Mouse (Mus musculus) lung, embryonic 16.5 days (tissue): ENCODE results near the gene Kirrel3. TPM values are rescaled to one million over a fixed set of nuclear protein-coding genes. Genes with fewer than 3 reads are reported as not detected.

Source experiments
- ATAC-seq: fragments of 200-750 bp; cut with Nextera tagmentation; 2 replicates; pipeline ENCODE4 v1.8.0; 2017; ENCODE audit warnings: low read depth, mild to moderate bottlenecking, moderate library complexity
- H3K27ac ChIP-seq: fragments of 300-500 bp; sonication (generic); 2 replicates; pipeline ENCODE4 v1.5.1; 2014; ENCODE audit warnings: mild to moderate bottlenecking, control low read depth, low read length
- H3K27me3 ChIP-seq: fragments of 300-500 bp; sonication (generic); 2 replicates; pipeline ENCODE4 v1.6.1; 2014; ENCODE audit warnings: low read depth, low read length, mixed read lengths; ENCODE audit not compliant: control insufficient read depth, insufficient read depth
- H3K36me3 ChIP-seq: fragments of 300-500 bp; sonication (generic); 2 replicates; pipeline ENCODE4 v1.6.1; 2014; ENCODE audit warnings: low read length; ENCODE audit not compliant: control insufficient read depth, insufficient read depth
- H3K4me1 ChIP-seq: fragments of 300-500 bp; sonication (generic); replicated peaks from 2 replicates; pipeline ENCODE4 v1.6.1; 2014; ENCODE audit warnings: low read length, mixed read lengths; ENCODE audit not compliant: control insufficient read depth, insufficient read depth
- H3K4me2 ChIP-seq: fragments of 300-500 bp; sonication (generic); 2 replicates; pipeline ENCODE4 v1.6.1; 2014; ENCODE audit warnings: low read depth, low read length, control low read depth
- H3K4me3 ChIP-seq: fragments of 300-500 bp; sonication (generic); 2 replicates; pipeline ENCODE4 v1.5.1; 2014; ENCODE audit warnings: mild to moderate bottlenecking, low read length, control low read depth
- H3K9ac ChIP-seq: fragments of 300-500 bp; sonication (generic); 2 replicates; pipeline ENCODE4 v1.6.1; 2014; ENCODE audit warnings: low read length, control low read depth
- H3K9me3 ChIP-seq: fragments of 300-500 bp; sonication (generic); 2 replicates; pipeline ENCODE4 v1.6.1; 2016; ENCODE audit warnings: low read length; ENCODE audit not compliant: control insufficient read depth
- WGBS: fragments of 180-500 bp; shearing (Covaris S2); extraction: QIAGEN DNeasy Blood & Tissue Kit; methylation state at CpG from one replicate; pipeline ENCODE4 v1.1.7; 2014; 5-methylcytosine and 5-hydroxymethylcytosine counted together
- polyA plus RNA-seq: library from polyadenylated mRNA; unstranded; fragments of >200 nt; fragmentation: Nextera tagmentation; extraction: Ambion mirVana; gene quantifications from 2 replicates; pipeline ENCODE4 v1.2.1, GENCODE M21; 2015

The Kirrel3 gene
- polyA plus RNA-seq, 1 experiment from 2014 or later = 1.2 TPM

GRCm38 (mm10) chr9:34846440-34846839, 360.7 kb downstream of the Kirrel3 start:
- WGBS = 39% methylated on average over 1 of the region's 1 CpGs
- Histone ChIP-seq H3K36me3 (no peaks in the 10 kb centered on the region), H3K9me3 (no peaks in the 10 kb centered on the region), H3K9ac (no peak overlapping the region), H3K4me3 (no peak overlapping the region), H3K4me2 (no peak overlapping the region), H3K27me3 (no peaks in the 10 kb centered on the region), H3K27ac (no peak overlapping the region), H3K4me1 (no peaks in the 10 kb centered on the region)
- no peak for ATAC-seq

- H3K27ac ChIP-seq = no peak overlapping the region
- WGBS = 48% methylated on average over 5 of the region's 5 CpGs
- H3K27me3 ChIP-seq = no peaks in the 10 kb centered on the region
- no peaks in the 10 kb centered on the region for H3K9me3 ChIP-seq
- no peak overlapping the region for H3K9ac ChIP-seq
- no peak overlapping the region for H3K4me3 ChIP-seq
- H3K4me2 ChIP-seq = no peak overlapping the region
- no peaks in the 10 kb centered on the region for H3K4me1 ChIP-seq
- H3K36me3 ChIP-seq = no peaks in the 10 kb centered on the region
- no peak for ATAC-seq
Observed at GRCm38 (mm10) chr9:34847664-34848063, 362.0 kb downstream of the Kirrel3 start.

- H3K36me3 ChIP-seq = no peaks in the 10 kb centered on the region
- no peak for ATAC-seq
- H3K4me1 ChIP-seq = no peaks in the 10 kb centered on the region
- H3K27ac ChIP-seq = no peak overlapping the region
- H3K4me2 ChIP-seq = no peak overlapping the region
- no peak overlapping the region for H3K9ac ChIP-seq
- whole genome bisulfite sequencing = 87% methylated on average over 4 of the region's 4 CpGs
- no peaks in the 10 kb centered on the region for H3K27me3 ChIP-seq
- no peak overlapping the region for H3K4me3 ChIP-seq
- H3K9me3 ChIP-seq = no peaks in the 10 kb centered on the region
Observed at GRCm38 (mm10) chr9:34851136-34851535, 365.4 kb downstream of the Kirrel3 start.

- Histone ChIP-seq H3K27ac (no peak overlapping the region), H3K9ac (no peak overlapping the region), H3K27me3 (no peaks in the 10 kb centered on the region), H3K4me1 (no peaks in the 10 kb centered on the region; the same call in 1 of the 2 replicates), H3K4me3 (no peak overlapping the region), H3K4me2 (no peak overlapping the region), H3K9me3 (no peaks in the 10 kb centered on the region), H3K36me3 (no peaks in the 10 kb centered on the region)
- ATAC-seq = 0 out of 2 replicates have a peak, but pooled peaks have one; percentile 41
- 61% methylated on average over 9 of the region's 9 CpGs for WGBS
Observed at GRCm38 (mm10) chr9:34857575-34857974, 371.9 kb downstream of the Kirrel3 start.

GRCm38 (mm10) chr9:34858071-34858470, 372.4 kb downstream of the Kirrel3 start:
- Histone ChIP-seq H3K9ac (no peak overlapping the region), H3K36me3 (no peaks in the 10 kb centered on the region), H3K4me1 (no peaks in the 10 kb centered on the region; the same call in 1 of the 2 replicates), H3K27me3 (no peaks in the 10 kb centered on the region), H3K27ac (no peak overlapping the region), H3K4me3 (no peak overlapping the region), H3K9me3 (no peaks in the 10 kb centered on the region), H3K4me2 (no peak overlapping the region)
- no peak for ATAC-seq
- 88% methylated on average over 10 of the region's 10 CpGs for WGBS

GRCm38 (mm10) chr9:34860934-34861333, 375.2 kb downstream of the Kirrel3 start:
- Histone ChIP-seq H3K4me1 (no peaks in the 10 kb centered on the region; the same call in 1 of the 2 replicates), H3K9ac (no peak overlapping the region)
- ATAC-seq = no peak

GRCm38 (mm10) chr9:34861775-34862174, 376.1 kb downstream of the Kirrel3 start:
- no peaks in the 10 kb centered on the region for H3K36me3 ChIP-seq
- H3K4me2 ChIP-seq = no peak overlapping the region
- H3K9me3 ChIP-seq = no peaks in the 10 kb centered on the region
- H3K4me3 ChIP-seq = no peak overlapping the region
- no peaks in the 10 kb centered on the region for H3K27me3 ChIP-seq
- 0 out of 2 replicates have a peak, but pooled peaks have one; percentile 23 for ATAC-seq
- H3K9ac ChIP-seq = no peak overlapping the region
- WGBS = 49% methylated on average over 2 of the region's 2 CpGs
- H3K27ac ChIP-seq = no peak overlapping the region
- no peaks in the 10 kb centered on the region; the same call in 1 of the 2 replicates for H3K4me1 ChIP-seq

More at GRCm38 (mm10) chr9:34860934-34861333, 375.2 kb downstream of the Kirrel3 start:
- Histone ChIP-seq H3K27ac (no peak overlapping the region), H3K4me3 (no peak overlapping the region), H3K9me3 (no peaks in the 10 kb centered on the region), H3K4me2 (no peak overlapping the region), H3K27me3 (no peaks in the 10 kb centered on the region), H3K36me3 (no peaks in the 10 kb centered on the region)
- WGBS = 43% methylated on average over 4 of the region's 4 CpGs

GRCm38 (mm10) chr9:34865606-34866005, 379.9 kb downstream of the Kirrel3 start:
- Histone ChIP-seq H3K36me3 (no peaks in the 10 kb centered on the region), H3K4me2 (no peak overlapping the region), H3K27me3 (no peaks in the 10 kb centered on the region), H3K9me3 (no peaks in the 10 kb centered on the region), H3K27ac (no peak overlapping the region), H3K4me1 (no peaks in the 10 kb centered on the region; the same call in 1 of the 2 replicates), H3K4me3 (no peak overlapping the region), H3K9ac (no peak overlapping the region)
- 53% methylated on average over 6 of the region's 6 CpGs for WGBS
- ATAC-seq = no peak

GRCm38 (mm10) chr9:34871316-34871966, 385.7 kb downstream of the Kirrel3 start:
- WGBS = 51% methylated on average over 15 of the region's 15 CpGs
- ATAC-seq = no peak
- no peaks in the 10 kb centered on the region; the same call in 1 of the 2 replicates for H3K9me3 ChIP-seq

More at GRCm38 (mm10) chr9:34871316-34871966, 385.7 kb downstream of the Kirrel3 start:
- no peaks in the 10 kb centered on the region for H3K27me3 ChIP-seq
- H3K36me3 ChIP-seq = no peaks in the 10 kb centered on the region
- H3K27ac ChIP-seq = no peak overlapping the region
- no peak overlapping the region for H3K4me3 ChIP-seq
- no peaks in the 10 kb centered on the region for H3K4me1 ChIP-seq
- H3K9ac ChIP-seq = no peak overlapping the region
- no peak overlapping the region for H3K4me2 ChIP-seq
